Mouse (Mus musculus): Measurements from ENCODE around the gene Bbs9.

- no peak for TF ChIP-seq POLR2A (IDR thresholded peaks at IDR 0.05; ENCODE audit: borderline replicate concordance, control insufficient read depth, low read depth, low read length)
- TF ChIP-seq CTCF (IDR thresholded peaks at IDR 0.05; ENCODE audit: control insufficient read depth, insufficient read depth, low read length): no peak
These were observed 170.9 kb downstream of the Bbs9 start for GRCm38 (mm10) chr9:22646461-22646860.
